Mouse (Mus musculus): ENCODE measurements around the gene Stpg2.

- TF ChIP-seq POLR2A (IDR thresholded peaks at IDR 0.05; ENCODE audit: low read depth, low read length), result no peak
- no peak for TF ChIP-seq CTCF (conservative IDR thresholded peaks at IDR 0.05; ENCODE audit: insufficient read depth, insufficient read length, low read depth, low read length)
These were observed 446.0 kb downstream of the Stpg2 start for GRCm38 (mm10) chr3:139651505-139651904.
